Comparison of ENCODE assay signal across 23 mouse cellular contexts in the genomic region with DNA sequence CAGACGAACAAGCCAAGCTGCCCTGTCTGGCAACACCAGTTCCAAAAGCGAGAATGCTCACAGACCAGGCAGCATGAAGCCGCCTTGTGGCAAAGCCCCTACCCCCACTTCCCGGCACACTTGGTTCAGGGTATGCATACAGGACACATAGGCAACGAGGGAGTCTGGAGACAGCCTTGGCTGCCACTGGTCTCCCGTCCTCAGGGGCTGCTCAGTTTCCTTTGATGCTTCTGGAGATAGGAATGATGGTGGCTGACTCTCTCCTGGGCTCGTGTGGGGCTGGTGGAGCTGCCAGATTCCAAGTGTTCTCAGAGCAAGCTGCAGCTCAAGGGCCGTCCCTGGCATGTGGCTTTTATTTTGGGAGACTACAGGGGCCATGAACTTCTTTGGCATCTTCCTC. TPM values are rescaled to one million over a fixed set of nuclear protein-coding genes. Genes with fewer than 3 reads are reported as not detected.
"Had no signal": no experiment of that assay in that cellular context is flagged by ENCODE, and none has a peak within 500 bp of the region (broad histone marks: within the 10 kb centered on the region; RNA-seq: fewer than 3 reads in every experiment).

No protein-coding gene starts in this region.

- H3K4me2 ChIP-seq: lung, embryonic 14.5 days; midbrain, embryonic 13.5 days; midbrain, embryonic 15.5 days; neural tube, embryonic 13.5 days; neural tube, embryonic 15.5 days had no signal

- H3K4me1 ChIP-seq: midbrain, embryonic 10.5 days; midbrain, embryonic 13.5 days; midbrain, embryonic 15.5 days had no signal

- H3K4me3 ChIP-seq: midbrain, embryonic 10.5 days; midbrain, embryonic 13.5 days; midbrain, embryonic 15.5 days; myocyte; neural tube, embryonic 13.5 days; neural tube, embryonic 15.5 days had no signal

- DNase-seq: lung, adult 18-20 months; lung, embryonic 14.5 days; lung, postnatal 10 days; lung, postnatal 4 days; retina, postnatal 1 day; right cerebral cortex, adult 18-20 months; right cerebral cortex, postnatal 25 days; right cerebral cortex, postnatal 4 days; spleen, adult 18-20 months; thymus, adult 18-20 months; thymus, postnatal 14 days; thymus, postnatal 36 days had no signal

- H3K36me3 ChIP-seq: midbrain, embryonic 10.5 days; midbrain, embryonic 13.5 days; midbrain, embryonic 15.5 days; neural tube, embryonic 13.5 days; neural tube, embryonic 15.5 days had no signal

- H3K27ac ChIP-seq: midbrain, embryonic 10.5 days; midbrain, embryonic 13.5 days; midbrain, embryonic 15.5 days; neural tube, embryonic 13.5 days; neural tube, embryonic 15.5 days had no signal

- ATAC-seq: midbrain, embryonic 13.5 days; midbrain, embryonic 15.5 days had no signal

- H3K9me3 ChIP-seq: midbrain, embryonic 10.5 days; midbrain, embryonic 13.5 days; midbrain, embryonic 15.5 days; neural tube, embryonic 13.5 days; neural tube, embryonic 15.5 days had no signal

- H3K9ac ChIP-seq: lung, embryonic 14.5 days; midbrain, embryonic 13.5 days; midbrain, embryonic 15.5 days; neural tube, embryonic 13.5 days; neural tube, embryonic 15.5 days had no signal

- H3K27me3 ChIP-seq: midbrain, embryonic 13.5 days; midbrain, embryonic 15.5 days; neural tube, embryonic 13.5 days; neural tube, embryonic 15.5 days had no signal

RNA-seq across cellular contexts. Expression of a gene that starts 26.4 kb away (rescaled TPM):
- total RNA-seq: megakaryocyte, adult 5-6 weeks had no signal

RNA-seq across cellular contexts. Expression of a gene that starts 54.9 kb away (rescaled TPM):
- total RNA-seq: megakaryocyte, adult 5-6 weeks; megakaryocyte-erythroid progenitor cell, adult 5-6 weeks had no signal
- polyA plus RNA-seq: lung, embryonic 14.5 days; midbrain, embryonic 10.5 days; myocyte; neural tube, embryonic 11.5 days; small intestine, adult 2 months; stomach, embryonic 16.5 days had no signal
